Mouse (Mus musculus) liver, adult 2 months (tissue): ENCODE measurements at regions not wholly inside any gene's neighbourhood (a gene's known extent, or its start where the extent isn't known, plus 50 kb on each side); places are given as distances from the start of the nearest gene placed in this dataset.

Experiments used
- CTCF ChIP-seq: fragments of 200-500 bp; IDR thresholded peaks from 2 replicates; pipeline ENCODE4 v1.5.1; 2011; ENCODE audit warnings: low read depth, low read length, control low read depth
- POLR2A ChIP-seq: fragments of 200-500 bp; IDR thresholded peaks from 2 replicates; pipeline ENCODE4 v1.6.1; 2011; ENCODE audit warnings: low read length, control low read depth; ENCODE audit not compliant: insufficient read depth; ENCODE audit errors: extremely low read depth

- TF ChIP-seq CTCF (no peak), POLR2A (no peak)
Measured at GRCm38 (mm10) chr2:51871571-51871970, 63.4 kb downstream of the Rbm43 start.
